Mouse (Mus musculus) CH12.LX (cell line): ENCODE measurements around the gene Naa40. TPM values are rescaled to one million over a fixed set of nuclear protein-coding genes. Genes with fewer than 3 reads are reported as not detected.

Source experiments
- DNase-seq: peaks from one replicate; pipeline ENCODE4 v3.0.0-alpha.2; 2013; ENCODE audit errors: extremely low read depth
- H3K27ac ChIP-seq: 2 replicates; pipeline ENCODE4 v1.5.1; 2012; ENCODE audit warnings: low read depth, mild to moderate bottlenecking, control low read depth, moderate library complexity; ENCODE audit not compliant: insufficient read depth
- H3K27me3 ChIP-seq: replicated peaks from 2 replicates; pipeline ENCODE3; 2012; ENCODE audit warnings: inconsistent platforms
- H3K36me3 ChIP-seq, 2 experiments: replicated peaks in 1 of 2; 2 replicates each; pipeline versions ENCODE3 to v1.6.1; 2012; ENCODE audit warnings: inconsistent platforms in 1 of 2, low read length in 1 of 2, mild to moderate bottlenecking in 1 of 2, mixed read lengths in 1 of 2, moderate library complexity in 1 of 2; ENCODE audit not compliant: control insufficient read depth in 1 of 2, insufficient read depth in 1 of 2
- H3K4me1 ChIP-seq, 2 experiments: 2 replicates each; pipeline ENCODE4 v1.6.1; 2012; ENCODE audit warnings: inconsistent platforms in 1 of 2, moderate library complexity in 1 of 2; ENCODE audit not compliant: insufficient read depth in 2 of 2, control insufficient read depth in 1 of 2
- H3K4me2 ChIP-seq: 2 replicates; pipeline ENCODE4 v1.6.1; 2012; ENCODE audit warnings: low read depth, mild to moderate bottlenecking, control low read depth; ENCODE audit not compliant: poor library complexity, insufficient read depth, severe bottlenecking
- H3K4me3 ChIP-seq, 3 experiments: fragments of 150-350 bp in 1 of 3; sonication (generic) in 1 of 3; replicated peaks in 1 of 3; 2 replicates each; pipeline versions ENCODE3 to v1.5.1; 2011 to 2012; ENCODE audit warnings: low read depth in 2 of 3, low read length in 2 of 3, mild to moderate bottlenecking in 2 of 3, moderate library complexity in 2 of 3, control low read depth in 1 of 3, improper control_type of control experiment in 1 of 3, inconsistent platforms in 1 of 3, mixed read lengths in 1 of 3; ENCODE audit not compliant: poor library complexity in 1 of 3
- H3K79me2 ChIP-seq: replicated peaks from 2 replicates; pipeline ENCODE4 v1.6.1; 2012; ENCODE audit warnings: mild to moderate bottlenecking, moderate library complexity; ENCODE audit not compliant: control insufficient read depth, poor library complexity, insufficient read depth, severe bottlenecking; ENCODE audit errors: extremely low read depth
- H3K9ac ChIP-seq: 2 replicates; pipeline ENCODE4 v1.6.1; 2012; ENCODE audit warnings: low read depth, mild to moderate bottlenecking, control low read depth, moderate library complexity; ENCODE audit not compliant: insufficient read depth
- H3K9me3 ChIP-seq: replicated peaks from 2 replicates; pipeline ENCODE3; 2012; ENCODE audit warnings: low read length, inconsistent platforms, mixed read lengths
- CHD1 ChIP-seq: IDR thresholded peaks from 2 replicates; pipeline ENCODE4 v1.6.1; 2012; ENCODE audit warnings: low read depth, low read length, improper control_type of control experiment, inconsistent platforms
- CHD2 ChIP-seq: IDR thresholded peaks from 2 replicates; pipeline ENCODE4 v1.6.1; 2011; ENCODE audit warnings: low read length, improper control_type of control experiment
- CTCF ChIP-seq, 2 experiments: IDR thresholded peaks in 1 of 2; conservative IDR thresholded peaks in 1 of 2; 2 replicates each; pipeline ENCODE4 v1.5.1; 2011 to 2012; ENCODE audit warnings: low read depth in 2 of 2, low read length in 2 of 2, improper control_type of control experiment in 1 of 2, inconsistent platforms in 1 of 2, mild to moderate bottlenecking in 1 of 2, moderate library complexity in 1 of 2
- EP300 ChIP-seq: IDR thresholded peaks from 2 replicates; pipeline ENCODE4 v1.6.1; 2011; ENCODE audit warnings: low read length, improper control_type of control experiment
- GABPA ChIP-seq: IDR thresholded peaks from 2 replicates; pipeline ENCODE4 v1.6.1; 2012; ENCODE audit warnings: low read depth, low read length, improper control_type of control experiment, inconsistent platforms; ENCODE audit not compliant: insufficient replicate concordance
- JUN ChIP-seq: IDR thresholded peaks from 2 replicates; pipeline ENCODE4 v1.6.1; 2011; ENCODE audit warnings: low read depth, mild to moderate bottlenecking, low read length, improper control_type of control experiment, moderate library complexity; ENCODE audit not compliant: insufficient read depth
- JUND ChIP-seq: conservative IDR thresholded peaks from 2 replicates; pipeline ENCODE4 v1.6.1; 2011; ENCODE audit warnings: low read depth, low read length, improper control_type of control experiment
- KAT2A ChIP-seq: IDR thresholded peaks from 2 replicates; pipeline ENCODE4 v1.6.1; 2012; ENCODE audit warnings: low read length, improper control_type of control experiment, inconsistent platforms; ENCODE audit not compliant: insufficient replicate concordance
- MAFK ChIP-seq: IDR thresholded peaks from 2 replicates; pipeline ENCODE4 v1.6.1; 2011; ENCODE audit warnings: low read length, improper control_type of control experiment; ENCODE audit not compliant: insufficient replicate concordance
- MAX ChIP-seq: IDR thresholded peaks from 2 replicates; pipeline ENCODE4 v1.6.1; 2011; ENCODE audit warnings: low read length, improper control_type of control experiment
- MEF2A ChIP-seq: IDR thresholded peaks from 2 replicates; pipeline ENCODE4 v1.6.1; 2014; ENCODE audit warnings: low read depth, mild to moderate bottlenecking, inconsistent platforms, low read length, improper control_type of control experiment, borderline replicate concordance
- MXI1 ChIP-seq: IDR thresholded peaks from 2 replicates; pipeline ENCODE4 v1.6.1; 2011; ENCODE audit warnings: mild to moderate bottlenecking, low read depth, low read length, improper control_type of control experiment
- MYC ChIP-seq: IDR thresholded peaks from 2 replicates; pipeline ENCODE4 v1.6.1; 2011; ENCODE audit warnings: low read depth, mild to moderate bottlenecking, improper control_type of control experiment, low read length
- NELFE ChIP-seq: IDR thresholded peaks from 2 replicates; pipeline ENCODE4 v1.6.1; 2011; ENCODE audit warnings: low read depth, low read length, improper control_type of control experiment
- NRF1 ChIP-seq: IDR thresholded peaks from 2 replicates; pipeline ENCODE4 v1.6.1; 2014; ENCODE audit warnings: low read depth, mild to moderate bottlenecking, inconsistent platforms, low read length, improper control_type of control experiment, moderate library complexity
- PAX5 ChIP-seq: IDR thresholded peaks from 2 replicates; pipeline ENCODE4 v1.6.1; 2012; ENCODE audit warnings: low read length, inconsistent platforms, mixed read lengths
- POLR2AphosphoS2 ChIP-seq: IDR thresholded peaks from 2 replicates; pipeline ENCODE4 v1.6.1; 2011; ENCODE audit warnings: low read depth, low read length, improper control_type of control experiment
- RAD21 ChIP-seq: IDR thresholded peaks from 2 replicates; pipeline ENCODE4 v1.6.1; 2011; ENCODE audit warnings: low read depth, mild to moderate bottlenecking, low read length, improper control_type of control experiment, moderate library complexity
- RCOR1 ChIP-seq: conservative IDR thresholded peaks from 2 replicates; pipeline ENCODE4 v1.6.1; 2012; ENCODE audit warnings: low read depth, mild to moderate bottlenecking, inconsistent platforms, low read length, improper control_type of control experiment
- SIN3A ChIP-seq: IDR thresholded peaks from 2 replicates; pipeline ENCODE4 v1.6.1; 2012; ENCODE audit warnings: low read length, improper control_type of control experiment, inconsistent platforms
- TBP ChIP-seq: conservative IDR thresholded peaks from 2 replicates; pipeline ENCODE4 v1.6.1; 2011; ENCODE audit warnings: low read depth, low read length, improper control_type of control experiment
- TCF12 ChIP-seq: IDR thresholded peaks from 2 replicates; pipeline ENCODE4 v1.6.1; 2014; ENCODE audit warnings: low read depth, mild to moderate bottlenecking, inconsistent platforms, low read length, improper control_type of control experiment
- UBTF ChIP-seq: IDR thresholded peaks from 2 replicates; pipeline ENCODE4 v1.6.1; 2012; ENCODE audit warnings: low read depth, mild to moderate bottlenecking, inconsistent platforms, low read length, improper control_type of control experiment, moderate library complexity
- USF1 ChIP-seq: IDR thresholded peaks from 2 replicates; pipeline ENCODE4 v1.6.1; 2014; ENCODE audit warnings: low read depth, mild to moderate bottlenecking, inconsistent platforms, low read length, improper control_type of control experiment
- USF2 ChIP-seq: conservative IDR thresholded peaks from 2 replicates; pipeline ENCODE4 v1.6.1; 2011; ENCODE audit warnings: low read depth, low read length, improper control_type of control experiment
- ZMIZ1 ChIP-seq: IDR thresholded peaks from 2 replicates; pipeline ENCODE4 v1.6.1; 2012; ENCODE audit warnings: low read depth, mild to moderate bottlenecking, inconsistent platforms, low read length, improper control_type of control experiment
- ZNF384 ChIP-seq: IDR thresholded peaks from 2 replicates; pipeline ENCODE4 v1.6.1; 2012; ENCODE audit warnings: low read depth, low read length, improper control_type of control experiment, inconsistent platforms
- dilution Hi-C: fragments of 300-500 bp; cut with MboI; formaldehyde crosslinking; loops from 2 replicates; pipeline ENCODE4 v1.14.3; 2020; ENCODE audit warnings: low sequenced_read_pairs; ENCODE audit not compliant: extremely low pct_unique_long_range_greater_than_20kb, extremely low pct_ligation_motif_present
- in situ Hi-C: fragments of 300-500 bp; cut with MboI; formaldehyde crosslinking; loops from 3 replicates; pipeline ENCODE4 v1.14.3; 2019; ENCODE audit warnings: low sequenced_read_pairs, low pct_ligation_motif_present, low pct_unique_long_range_greater_than_20kb, mixed read lengths
- polyA plus RNA-seq: library from polyadenylated mRNA; unstranded; fragments of >175 nt; gene quantifications from 2 replicates; pipeline ENCODE4 v1.2.1, GENCODE M21; 2012; ENCODE audit warnings: low read depth; ENCODE audit not compliant: insufficient read length
- total RNA-seq, 2 experiments: library from RNA; depleted of rRNA; stranded (reverse); fragments of 300-350 nt in 1 of 2; fragments of >200 nt in 1 of 2; gene quantifications; 2 replicates each; pipeline ENCODE4 v1.2.3; 2012 to 2014

Gene Naa40
- total and polyA plus RNA-seq, 3 experiments: 40.6 to 69.3 (median 65.7) TPM

DNA sequence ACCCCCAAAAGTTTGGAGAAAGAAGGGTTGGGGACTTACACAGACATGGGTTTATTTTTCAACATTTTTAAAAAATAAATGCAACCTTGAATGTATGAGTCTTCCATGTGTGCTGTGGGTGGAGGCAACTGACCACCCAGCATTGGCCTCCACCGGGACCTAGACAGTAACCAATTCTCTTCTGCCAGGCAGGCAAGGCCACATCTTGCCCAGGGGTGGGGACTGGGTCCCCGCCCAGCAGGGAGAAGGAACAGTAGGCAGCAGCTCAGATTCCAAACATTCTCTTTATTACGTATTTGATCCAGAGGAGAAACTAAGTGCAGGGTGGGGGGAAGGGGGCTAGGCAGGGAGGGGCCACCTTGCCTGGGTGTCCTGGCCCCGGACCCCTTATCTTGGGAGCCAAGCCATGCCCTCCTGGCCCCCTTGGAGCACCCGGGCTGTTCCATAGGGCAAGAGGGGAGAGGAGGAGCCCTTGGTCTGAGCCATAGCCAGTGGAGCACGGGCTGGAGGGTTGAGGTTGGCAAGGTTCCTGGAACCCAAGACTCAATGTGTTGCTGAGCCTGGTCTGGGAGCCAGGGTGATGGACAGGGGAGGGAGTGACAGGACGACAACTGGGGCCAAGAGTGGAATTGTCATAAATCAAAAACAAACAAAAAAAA lies 34.3 kb upstream of the Naa40 start:
- DNase-seq: no peak
- Histone ChIP-seq H3K9me3 (peaks cover 4% of the 10 kb centered on the region), H3K4me2 (no peak overlapping the region), H3K36me3 (peaks cover 55 to 97% of the 10 kb centered on the region in 2 experiments), H3K27me3 (no peaks in the 10 kb centered on the region), H3K27ac (no peak overlapping the region), H3K4me1 (peaks cover 0 to 22% of the 10 kb centered on the region in 2 experiments; a peak in 2 of 4 replicates), H3K4me3 (no peak overlapping the region), H3K9ac (no peak overlapping the region), H3K79me2 (no peaks in the 10 kb centered on the region)
- in situ Hi-C loops: no loop called here
- dilution Hi-C loops: no loop called here
- TF ChIP-seq MYC (no peak), KAT2A (no peak), TBP (no peak), RCOR1 (no peak), UBTF (no peak), CTCF (conservative IDR thresholded peaks at IDR 0.05 in 1 of 2, IDR thresholded peaks at IDR 0.05 in 1 of 2; ENCODE audit: low read depth in 2 of 2, low read length in 2 of 2) (no peak), PAX5 (no peak), RAD21 (no peak), MAX (no peak), MAFK (no peak), EP300 (no peak), MXI1 (no peak), ZMIZ1 (no peak), USF2 (no peak)

DNA sequence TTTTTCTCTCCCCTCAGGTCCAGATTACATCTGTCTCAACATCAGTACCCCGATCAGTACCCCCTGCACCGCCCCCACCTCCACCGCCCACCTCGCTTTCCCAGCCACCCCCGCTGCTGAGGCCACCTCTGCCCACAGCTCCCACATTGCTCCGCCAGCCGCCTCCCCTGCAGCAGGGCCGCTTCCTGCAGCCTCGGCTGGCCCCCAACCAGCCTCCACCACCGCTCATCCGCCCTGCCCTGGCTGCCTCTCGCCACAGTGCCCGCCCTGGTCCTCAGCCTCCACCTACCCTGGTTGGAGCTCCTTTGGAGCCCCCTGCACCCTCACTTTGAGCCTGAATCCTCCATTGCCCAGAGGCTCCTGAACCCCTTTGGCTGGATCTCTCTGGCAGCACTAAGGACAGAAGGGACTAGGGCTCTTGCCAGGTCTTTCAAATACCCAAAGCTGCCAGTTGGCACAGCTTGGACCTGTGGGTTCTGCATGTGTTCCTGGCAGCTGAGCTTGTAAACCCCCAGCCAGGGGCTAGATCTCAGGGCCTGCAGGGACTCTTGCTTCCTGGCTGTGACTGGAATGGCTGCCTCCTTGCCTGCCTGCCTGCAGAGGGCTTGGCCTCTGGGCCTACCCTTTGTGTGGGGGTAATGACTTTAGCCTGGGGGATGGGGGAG lies 33.5 kb upstream of the Naa40 start:
- dilution Hi-C loops: no loop called here
- Histone ChIP-seq H3K4me3 (no peak overlapping the region), H3K4me1 (peaks cover 5 to 25% of the 10 kb centered on the region in 2 experiments), H3K27ac (no peak overlapping the region), H3K36me3 (peaks cover 52 to 93% of the 10 kb centered on the region in 2 experiments), H3K9ac (no peak overlapping the region), H3K9me3 (peaks cover 4% of the 10 kb centered on the region), H3K27me3 (no peaks in the 10 kb centered on the region), H3K79me2 (no peaks in the 10 kb centered on the region), H3K4me2 (no peak overlapping the region)
- DNase-seq: no peak
- in situ Hi-C loops: no loop called here
- TF ChIP-seq SIN3A (no peak), NELFE (no peak), ZNF384 (no peak), USF2 (no peak), TCF12 (no peak), POLR2AphosphoS2 (no peak), EP300 (no peak), ZMIZ1 (no peak), MEF2A (no peak), NRF1 (no peak), JUN (no peak), CHD1 (no peak), RAD21 (no peak), TBP (no peak), MAFK (no peak), GABPA (no peak), USF1 (no peak), CHD2 (no peak), JUND (no peak)
- TF ChIP-seq, all 38 proteins: peak for 0
